Mouse (Mus musculus) kidney, postnatal 4 days (tissue): ENCODE data around the gene Sva.

Experiments used
- DNase-seq, 2 experiments: peaks; one replicate each; pipeline ENCODE4 v3.0.0; 2021; ENCODE audit warnings: mixed read lengths in 2 of 2

Gene Sva

GRCm38 (mm10) chr6:42038094-42038493, at the start of gene Sva:
TSS of gene Sva (plus strand) at chr6:42038394.
- no peak for DNase-seq
